Mouse (Mus musculus) kidney, postnatal 14 days (tissue): ENCODE measurements around the gene Gstm6.
"Not testable (repeated sequence)": the region's sequence is repeated elsewhere in the genome, so short reads cannot be mapped to it uniquely, and the experiment has no call there.

ENCODE experiments used
- DNase-seq: peaks from one replicate; pipeline ENCODE4 v3.0.0; 2022; ENCODE audit warnings: mixed read lengths

Gene Gstm6

GRCm38 (mm10) chr3:107943239-107943990 lies at the start of gene Gstm6:
Gene Gstm6 (minus strand): TSS chr3:107943749.
- DNase-seq: peak; percentile 59

DNA sequence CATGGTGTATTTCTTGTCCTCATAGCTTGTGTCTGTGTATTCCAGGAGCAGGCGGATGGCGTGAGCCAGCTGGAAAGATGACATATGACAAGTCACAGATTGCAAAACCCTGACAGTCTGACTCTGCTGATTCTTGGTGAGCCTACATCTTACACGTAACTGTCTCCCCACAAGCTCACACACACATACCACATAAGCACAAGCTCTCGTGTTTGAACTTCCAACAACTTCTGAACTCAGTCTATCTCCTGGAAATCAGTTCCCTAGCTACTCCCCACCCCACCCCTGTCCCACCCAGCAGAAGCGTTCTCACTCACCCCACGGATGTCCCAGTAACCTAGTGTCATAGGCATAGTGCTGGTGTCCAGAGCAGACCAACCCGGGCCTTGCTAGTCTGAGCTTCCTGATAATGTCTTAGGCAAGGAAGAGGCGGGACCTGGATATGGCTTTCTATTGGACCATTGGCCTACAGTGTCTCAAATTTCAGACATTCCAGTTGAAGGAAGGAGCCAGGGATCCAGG lies 42.6 kb upstream of the Gstm6 start, which contains the start of gene Gstm2:
Gene Gstm2, minus strand, starts transcription at position 413 of the 522 bp plus-strand sequence.
- DNase-seq: peak; percentile 78

GRCm38 (mm10) chr3:107985141-107985540 lies 41.6 kb upstream of the Gstm6 start:
- not testable (repeated sequence) for DNase-seq

DNA sequence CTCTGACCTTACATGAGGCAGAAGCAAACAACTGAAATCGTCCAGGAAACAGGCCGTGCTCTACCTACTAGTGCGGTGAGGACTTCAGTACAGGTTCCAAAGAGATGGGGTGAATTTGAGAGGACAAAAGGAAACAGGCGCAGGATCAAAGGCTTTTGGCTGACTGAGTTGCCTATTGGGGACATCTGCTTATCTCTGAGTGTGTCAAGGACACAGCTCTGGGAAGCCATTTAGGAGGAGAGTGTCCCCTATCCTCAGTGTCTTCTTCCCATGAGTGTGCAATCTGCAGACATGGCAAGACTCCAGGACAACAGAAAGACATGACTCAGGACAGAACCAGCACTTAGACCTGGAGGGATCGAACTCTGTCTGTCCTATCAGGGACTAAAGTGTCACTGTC lies 40.9 kb upstream of the Gstm6 start:
- no peak for DNase-seq

DNA sequence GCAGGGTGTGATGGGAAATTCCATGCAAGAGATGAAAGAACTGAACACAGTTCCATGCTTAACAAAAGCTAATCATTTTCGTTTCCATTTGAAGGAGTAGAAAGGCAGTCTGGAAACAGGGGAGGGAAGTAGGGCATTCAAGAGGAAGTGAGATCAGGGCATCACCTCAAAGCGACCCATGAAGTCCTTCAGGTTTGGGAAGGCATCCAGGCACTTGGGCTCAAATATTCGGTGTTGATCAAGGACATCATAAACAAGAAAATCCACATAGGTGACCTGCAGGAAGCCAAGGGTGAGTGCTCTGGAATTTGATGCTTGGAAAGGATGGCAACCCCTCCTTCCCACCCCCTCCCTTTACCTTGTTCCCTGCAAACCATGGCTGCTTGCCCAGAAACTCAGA lies 40.2 kb upstream of the Gstm6 start:
- peak; percentile 40 for DNase-seq

DNA sequence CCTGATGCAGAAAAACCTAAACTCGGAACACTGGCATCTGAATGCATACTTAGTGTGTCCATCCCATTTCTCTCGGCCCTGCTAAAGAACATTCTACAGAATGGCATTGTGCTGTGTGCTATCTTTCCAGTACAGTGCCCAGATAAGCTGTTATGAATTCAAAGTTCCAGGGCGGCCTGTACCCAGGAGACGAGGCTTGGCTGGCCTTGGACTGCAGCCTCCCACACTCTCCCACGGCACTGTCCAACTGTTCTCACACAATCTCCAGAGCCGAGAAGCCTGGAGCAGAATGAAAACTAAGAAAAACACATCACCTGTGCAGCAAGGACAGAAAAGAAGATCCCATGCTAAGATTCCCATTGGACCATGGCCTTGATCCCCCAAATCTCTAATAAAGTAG lies 39.2 kb upstream of the Gstm6 start:
- no peak for DNase-seq

DNA sequence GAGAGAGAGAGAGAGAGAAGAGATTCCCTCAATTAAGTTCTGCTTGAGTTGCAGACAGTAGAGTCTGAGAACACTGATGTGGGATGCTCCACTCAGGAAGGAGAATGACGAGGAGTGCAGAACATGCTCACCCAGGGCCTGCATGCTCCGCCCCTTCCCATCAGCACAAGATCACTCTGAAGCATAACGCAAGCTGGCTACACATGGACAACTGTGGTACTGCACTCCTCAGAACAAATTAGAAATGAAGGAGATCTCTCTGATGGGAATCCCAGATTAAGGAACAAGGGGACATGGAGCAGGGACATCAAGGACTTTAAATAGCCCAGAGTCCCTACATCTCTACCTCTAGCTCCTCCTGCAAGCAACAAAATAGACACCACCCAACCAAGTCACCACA lies 37.7 kb upstream of the Gstm6 start:
- DNase-seq: no peak

DNA sequence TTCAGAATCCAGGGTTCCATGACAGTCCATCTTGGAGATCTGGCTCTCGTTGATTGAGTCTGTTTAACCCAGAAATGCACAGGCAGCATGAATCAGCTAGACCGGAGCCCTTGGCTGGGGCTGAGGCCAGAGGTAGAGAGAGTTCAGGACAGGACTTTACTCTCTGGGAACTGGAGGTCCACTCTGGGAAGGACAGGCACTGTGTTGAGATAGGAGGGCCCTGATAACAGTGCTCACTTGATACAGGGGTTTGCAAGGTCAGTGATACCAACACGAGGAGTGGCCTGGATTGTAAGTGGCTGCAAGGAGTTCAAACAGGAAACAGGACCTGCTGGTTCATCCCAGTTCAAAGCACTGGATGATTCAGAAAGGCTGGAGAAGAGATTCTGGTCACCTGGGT lies 34.1 kb upstream of the Gstm6 start:
- no peak for DNase-seq

DNA sequence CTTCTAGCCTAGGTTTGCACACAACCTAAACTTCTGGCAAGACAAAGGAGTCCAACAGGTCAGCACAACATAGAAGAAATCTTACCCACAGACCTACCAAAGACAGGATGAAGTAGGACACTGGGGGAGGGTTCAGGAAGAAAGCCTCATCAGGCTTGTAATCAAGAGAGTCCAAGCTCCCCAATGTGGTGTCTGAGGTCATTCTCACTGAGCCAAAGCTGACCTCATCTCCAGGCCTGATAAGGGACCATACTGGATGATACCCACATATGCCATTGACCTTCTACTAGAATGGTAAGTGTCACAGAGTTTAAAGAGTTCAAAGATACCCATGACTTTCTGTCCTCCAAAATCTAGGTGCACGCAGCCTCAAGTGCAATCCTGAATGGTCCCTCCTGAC lies 30.7 kb upstream of the Gstm6 start:
- no peak for DNase-seq

GRCm38 (mm10) chr3:107972070-107972469 lies 28.5 kb upstream of the Gstm6 start:
- DNase-seq: no peak

- not testable (repeated sequence) for DNase-seq
Measured at GRCm38 (mm10) chr3:107971101-107971500, 27.6 kb upstream of the Gstm6 start.

- DNase-seq: no peak
Measured at GRCm38 (mm10) chr3:107968724-107969395, 25.3 kb upstream of the Gstm6 start, which contains the start of gene Gstm3. Gene Gstm3 (minus strand): TSS chr3:107969283.

DNA sequence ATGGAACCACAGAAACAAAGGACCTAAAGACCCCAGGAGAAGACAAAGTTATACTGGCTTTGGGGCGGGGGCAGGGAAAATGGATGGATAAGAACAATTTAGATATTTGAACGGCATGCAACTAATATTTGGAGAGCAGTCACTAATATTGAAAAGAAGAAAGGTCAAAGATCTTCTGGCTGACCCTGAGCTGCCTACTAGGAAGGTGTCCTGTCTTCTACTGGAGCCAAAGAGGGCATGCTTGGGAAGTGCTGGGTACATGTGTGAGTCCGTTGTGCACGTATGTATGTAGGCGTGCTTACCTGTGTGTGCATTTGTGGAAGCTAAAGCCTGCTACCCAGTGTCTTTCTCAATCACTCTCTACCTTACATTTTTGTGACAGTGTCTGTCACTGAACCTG lies 23.1 kb upstream of the Gstm6 start:
- no peak for DNase-seq

GRCm38 (mm10) chr3:107965592-107965991 lies 22.0 kb upstream of the Gstm6 start:
- no peak for DNase-seq

- DNase-seq: no peak
Measured at GRCm38 (mm10) chr3:107964656-107965308, 21.2 kb upstream of the Gstm6 start.

DNA sequence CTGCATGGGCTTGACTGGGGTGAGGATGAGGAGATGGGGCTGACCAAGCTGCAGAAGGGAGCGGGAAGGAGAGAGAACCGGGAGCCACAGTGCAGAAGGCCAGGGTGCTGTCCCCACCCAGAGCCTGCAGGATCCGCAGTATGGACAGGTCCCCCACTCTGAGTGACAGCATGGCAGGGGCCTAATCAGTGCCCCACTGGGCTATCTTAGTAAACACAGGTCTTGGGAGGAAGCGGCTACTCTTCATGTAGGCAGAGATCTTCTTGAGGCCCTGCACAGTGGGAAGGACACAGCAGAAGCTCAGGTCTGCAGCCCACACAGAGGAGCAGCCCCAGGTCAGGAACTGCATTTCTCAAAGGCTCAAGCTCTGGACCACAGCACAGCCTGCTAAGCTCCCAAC lies 20.5 kb upstream of the Gstm6 start:
- DNase-seq: no peak

DNA sequence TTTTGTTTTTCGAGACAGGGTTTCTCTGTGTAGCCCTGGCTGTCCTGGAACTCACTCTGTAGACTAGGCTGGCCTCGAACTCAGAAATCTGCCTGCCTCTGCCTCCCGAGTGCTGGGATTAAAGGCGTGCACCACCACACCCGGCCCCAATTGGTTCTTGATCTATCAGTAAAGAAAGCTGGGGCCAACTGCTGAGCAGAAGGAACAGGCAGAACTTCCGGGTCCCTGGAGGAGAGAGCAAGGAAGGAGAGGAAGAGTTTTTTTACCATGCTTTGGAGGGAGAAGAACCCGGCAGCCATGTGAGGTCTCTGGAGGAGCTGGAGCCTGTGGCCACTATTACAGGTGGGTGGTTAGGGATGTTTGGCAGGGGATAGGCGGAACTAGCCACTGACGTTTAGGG lies 11.7 kb upstream of the Gstm6 start:
- not testable (repeated sequence) for DNase-seq

DNA sequence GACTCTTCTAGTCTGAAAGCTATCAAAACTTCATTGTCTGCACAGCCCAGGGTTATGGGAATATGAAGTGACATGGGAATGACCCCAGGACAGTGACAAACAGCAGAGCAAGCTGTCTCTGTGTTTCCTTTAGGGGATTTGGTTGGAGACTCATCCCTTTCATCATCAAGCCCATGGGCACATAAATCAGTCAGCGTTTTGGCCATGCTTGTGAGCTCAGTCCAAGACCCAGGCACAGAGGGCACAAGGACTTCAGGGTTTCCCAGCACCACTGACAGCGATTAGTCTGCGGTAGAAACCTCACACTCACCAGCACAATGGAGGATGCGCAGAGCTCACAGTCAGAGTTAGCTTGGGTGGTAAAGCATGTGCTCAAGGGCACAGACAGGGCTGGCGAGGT lies 10.4 kb upstream of the Gstm6 start:
- DNase-seq: peak; percentile 12

- DNase-seq: peak; percentile 68
Measured at GRCm38 (mm10) chr3:107953328-107953755, 9.8 kb upstream of the Gstm6 start.

- no peak for DNase-seq
Measured at GRCm38 (mm10) chr3:107950531-107950930, 7.0 kb upstream of the Gstm6 start.

DNA sequence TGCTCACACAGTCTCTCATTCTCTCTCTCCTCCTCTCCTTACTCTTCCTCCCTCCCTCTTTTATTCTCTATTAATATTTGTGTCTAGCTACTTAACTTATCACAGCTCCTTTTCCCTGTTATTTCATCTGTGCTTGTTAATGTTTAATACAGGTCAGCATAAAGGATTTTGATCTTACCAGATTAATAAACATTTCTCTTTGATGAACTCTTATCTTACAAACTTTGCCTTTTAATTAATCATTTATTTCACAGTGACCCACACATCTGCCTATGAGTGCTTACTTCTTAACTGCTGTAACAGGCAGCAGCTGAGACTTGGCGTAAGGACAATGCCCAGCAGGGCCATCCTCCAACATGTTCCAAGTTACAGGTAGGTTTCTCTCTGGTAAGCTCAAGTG lies 5.9 kb upstream of the Gstm6 start:
- not testable (repeated sequence) for DNase-seq

DNA sequence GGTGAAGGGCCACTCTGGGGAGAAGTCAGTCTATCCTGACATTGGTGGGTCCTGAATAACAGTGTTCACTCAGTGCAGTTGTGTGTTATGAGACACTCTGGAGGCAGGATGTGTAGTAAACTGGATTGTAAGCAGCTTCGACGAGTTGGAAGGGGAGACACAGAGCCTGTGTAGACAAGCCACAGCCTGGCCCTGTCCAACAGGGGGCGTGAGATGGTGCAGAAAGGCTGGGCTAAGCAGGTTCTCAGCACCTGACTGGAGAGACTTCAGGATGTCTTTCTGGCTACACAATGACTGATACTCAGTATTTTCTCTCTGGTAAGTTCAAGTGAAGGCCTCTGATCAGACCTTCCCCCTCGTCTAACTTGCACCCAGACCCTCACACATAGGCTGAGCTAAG lies 2.2 kb upstream of the Gstm6 start:
- no peak for DNase-seq

DNA sequence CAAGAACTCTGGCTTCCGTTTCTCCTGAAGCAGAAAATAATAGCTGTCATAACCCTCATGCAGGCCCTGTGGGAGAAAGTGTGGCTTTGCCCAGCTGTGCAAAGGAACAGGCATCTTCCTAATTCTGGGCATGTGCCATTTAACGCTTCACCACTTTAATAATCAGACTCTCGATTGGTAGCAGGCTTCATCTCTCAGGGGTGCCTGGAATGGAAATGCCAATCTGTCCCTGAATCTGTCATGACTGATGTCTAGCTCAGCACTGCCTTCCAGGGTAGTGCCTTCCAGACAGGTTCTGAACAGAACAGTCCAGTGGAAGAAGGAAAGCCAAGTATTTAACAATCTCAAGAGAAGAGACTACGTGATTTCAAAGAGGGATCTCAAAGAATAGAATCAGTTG lies 2.3 kb downstream of the Gstm6 start:
- DNase-seq: no peak

- DNase-seq: no peak
Measured at GRCm38 (mm10) chr3:107940524-107940923, 3.0 kb downstream of the Gstm6 start.
